Mouse (Mus musculus): ENCODE data around the gene R3hdm2. TPM values are rescaled to one million over a fixed set of nuclear protein-coding genes. Genes with fewer than 3 reads are reported as not detected.

The R3hdm2 gene
- 36.4 and 39.9 TPM in 2 replicates for polyA plus RNA-seq (2015; fragmentation: Nextera tagmentation; extraction: Ambion mirVana)

GRCm38 (mm10) chr10:127380251-127380691, at the start of gene R3hdm2:
TSS of gene R3hdm2 (plus strand) at chr10:127380327.
- peak within 1 kb of the TSS; percentile 75 for H3K4me3 ChIP-seq
- H3K4me1 ChIP-seq (replicated peaks), result peaks cover 21% of the 10 kb centered on the region
- no peaks in the 10 kb centered on the region for H3K9me3 ChIP-seq
- peak within 1 kb of the TSS; percentile 82 for H3K9ac ChIP-seq
- WGBS, result under 1% methylated on average over 45 of the region's 53 CpGs
- ATAC-seq (ENCODE audit: low FRiP score), result peak; percentile 96
- H3K27me3 ChIP-seq, result no peaks in the 10 kb centered on the region
- H3K27ac ChIP-seq, result peak within 1 kb of the TSS; percentile 95
- H3K4me2 ChIP-seq, result peak within 1 kb of the TSS; percentile 71
- no peaks in the 10 kb centered on the region for H3K36me3 ChIP-seq

GRCm38 (mm10) chr10:127332211-127332874, 47.8 kb upstream of the R3hdm2 start:
- H3K9ac ChIP-seq, result peak overlapping the region; percentile 36; the same call in 1 of the 2 replicates
- peaks cover 47% of the 10 kb centered on the region for H3K27me3 ChIP-seq
- 36% methylated on average over 31 of the region's 31 CpGs for WGBS
- H3K4me3 ChIP-seq, result peak overlapping the region; percentile 7; the same call in 1 of the 2 replicates
- no peaks in the 10 kb centered on the region for H3K9me3 ChIP-seq
- no peak overlapping the region for H3K27ac ChIP-seq
- H3K4me2 ChIP-seq, result peak overlapping the region; percentile 40
- H3K36me3 ChIP-seq, result no peaks in the 10 kb centered on the region
- H3K4me1 ChIP-seq (replicated peaks), result no peaks in the 10 kb centered on the region
- no peak for ATAC-seq (ENCODE audit: low FRiP score)

GRCm38 (mm10) chr10:127333152-127333551, 47.0 kb upstream of the R3hdm2 start:
- no peak for ATAC-seq (ENCODE audit: low FRiP score)

GRCm38 (mm10) chr10:127335271-127335670, 44.9 kb upstream of the R3hdm2 start:
- no peaks in the 10 kb centered on the region for H3K36me3 ChIP-seq
- peaks cover 36% of the 10 kb centered on the region for H3K27me3 ChIP-seq
- no peak overlapping the region for H3K4me2 ChIP-seq
- H3K27ac ChIP-seq, result no peak overlapping the region
- H3K9ac ChIP-seq, result no peak overlapping the region
- WGBS, result 73% methylated on average over 1 of the region's 1 CpGs
- H3K9me3 ChIP-seq, result no peaks in the 10 kb centered on the region
- peaks cover 13% of the 10 kb centered on the region for H3K4me1 ChIP-seq (replicated peaks)
- no peak for ATAC-seq (ENCODE audit: low FRiP score)
- no peak overlapping the region for H3K4me3 ChIP-seq

More at GRCm38 (mm10) chr10:127333152-127333551, 47.0 kb upstream of the R3hdm2 start:
- Histone ChIP-seq H3K4me3 (no peak overlapping the region), H3K27me3 (peaks cover 45% of the 10 kb centered on the region), H3K36me3 (no peaks in the 10 kb centered on the region), H3K9ac (no peak overlapping the region), H3K4me2 (no peak overlapping the region), H3K9me3 (no peaks in the 10 kb centered on the region), H3K27ac (no peak overlapping the region), H3K4me1 (replicated peaks) (no peaks in the 10 kb centered on the region)
- WGBS, result 65% methylated on average over 5 of the region's 5 CpGs

GRCm38 (mm10) chr10:127336952-127337351, 43.2 kb upstream of the R3hdm2 start:
- Histone ChIP-seq H3K27me3 (peaks cover 43% of the 10 kb centered on the region), H3K9me3 (no peaks in the 10 kb centered on the region), H3K27ac (no peak overlapping the region), H3K4me1 (replicated peaks) (peaks cover 30% of the 10 kb centered on the region), H3K4me3 (no peak overlapping the region), H3K4me2 (no peak overlapping the region), H3K36me3 (no peaks in the 10 kb centered on the region), H3K9ac (no peak overlapping the region)
- 82% methylated on average over 5 of the region's 5 CpGs for WGBS
- no peak for ATAC-seq (ENCODE audit: low FRiP score)

GRCm38 (mm10) chr10:127337536-127338099, 42.5 kb upstream of the R3hdm2 start:
- no peak overlapping the region for H3K4me3 ChIP-seq
- H3K36me3 ChIP-seq, result no peaks in the 10 kb centered on the region
- no peak overlapping the region for H3K4me2 ChIP-seq
- H3K9ac ChIP-seq, result no peak overlapping the region
- H3K4me1 ChIP-seq (replicated peaks), result peaks cover 37% of the 10 kb centered on the region
- no peak for ATAC-seq (ENCODE audit: low FRiP score)
- H3K9me3 ChIP-seq, result no peaks in the 10 kb centered on the region
- WGBS, result 85% methylated on average over 6 of the region's 6 CpGs
- H3K27ac ChIP-seq, result no peak overlapping the region
- peaks cover 49% of the 10 kb centered on the region for H3K27me3 ChIP-seq

GRCm38 (mm10) chr10:127338930-127339682, 41.0 kb upstream of the R3hdm2 start:
- peak overlapping the region; percentile 35; the same call in 1 of the 2 replicates for H3K27ac ChIP-seq

GRCm38 (mm10) chr10:127339683-127340576, 40.2 kb upstream of the R3hdm2 start:
- Histone ChIP-seq H3K4me1 (replicated peaks) (peaks cover 37% of the 10 kb centered on the region), H3K4me2 (peak overlapping the region; percentile 61), H3K27me3 (peaks cover 51% of the 10 kb centered on the region), H3K36me3 (no peaks in the 10 kb centered on the region), H3K9ac (0 out of 2 replicates have a peak overlapping the region, but pooled peaks have one; percentile 20), H3K9me3 (no peaks in the 10 kb centered on the region), H3K27ac (peak overlapping the region; percentile 35; the same call in 1 of the 2 replicates), H3K4me3 (peak overlapping the region; percentile 35)
- no peak for ATAC-seq (ENCODE audit: low FRiP score)
- under 1% methylated on average over 41 of the region's 42 CpGs for WGBS

More at GRCm38 (mm10) chr10:127338930-127339682, 41.0 kb upstream of the R3hdm2 start:
- peak overlapping the region; percentile 35 for H3K4me3 ChIP-seq
- no peak overlapping the region for H3K9ac ChIP-seq
- 0% methylated on average over 24 of the region's 31 CpGs for WGBS
- no peaks in the 10 kb centered on the region for H3K9me3 ChIP-seq
- no peaks in the 10 kb centered on the region for H3K36me3 ChIP-seq
- H3K4me1 ChIP-seq (replicated peaks), result peaks cover 37% of the 10 kb centered on the region
- peaks cover 51% of the 10 kb centered on the region for H3K27me3 ChIP-seq
- peak; percentile 76 for ATAC-seq (ENCODE audit: low FRiP score)
- peak overlapping the region; percentile 61 for H3K4me2 ChIP-seq

- ATAC-seq (ENCODE audit: low FRiP score), result no peak
- H3K36me3 ChIP-seq, result no peaks in the 10 kb centered on the region
- no peak overlapping the region for H3K27ac ChIP-seq
Measured at GRCm38 (mm10) chr10:127340577-127341359, 39.4 kb upstream of the R3hdm2 start.

GRCm38 (mm10) chr10:127341360-127341690, 38.8 kb upstream of the R3hdm2 start:
- Histone ChIP-seq H3K4me3 (peak overlapping the region; percentile 35), H3K4me2 (peak overlapping the region; percentile 61), H3K36me3 (no peaks in the 10 kb centered on the region), H3K27me3 (peaks cover 51% of the 10 kb centered on the region), H3K27ac (no peak overlapping the region), H3K9me3 (no peaks in the 10 kb centered on the region), H3K9ac (no peak overlapping the region), H3K4me1 (replicated peaks) (peaks cover 37% of the 10 kb centered on the region)
- no peak for ATAC-seq (ENCODE audit: low FRiP score)
- 0% methylated on average over 11 of the region's 11 CpGs for WGBS

More at GRCm38 (mm10) chr10:127340577-127341359, 39.4 kb upstream of the R3hdm2 start:
- Histone ChIP-seq H3K9ac (0 out of 2 replicates have a peak overlapping the region, but pooled peaks have one; percentile 20), H3K27me3 (peaks cover 51% of the 10 kb centered on the region), H3K4me3 (peak overlapping the region; percentile 35), H3K9me3 (no peaks in the 10 kb centered on the region), H3K4me1 (replicated peaks) (peaks cover 37% of the 10 kb centered on the region), H3K4me2 (peak overlapping the region; percentile 61)
- WGBS, result under 1% methylated on average over 27 of the region's 27 CpGs

All from hindbrain, embryonic 13.5 days (tissue).